Mouse (Mus musculus) myocyte (in vitro differentiated cells): ENCODE data around the gene Fars2. TPM values are rescaled to one million over a fixed set of nuclear protein-coding genes. Genes with fewer than 3 reads are reported as not detected.

Source experiments
- H3K27me3 ChIP-seq: one replicate; pipeline ENCODE4 v1.6.1; 2011; ENCODE audit not compliant: control insufficient read depth, insufficient read depth, insufficient read length
- H3K36me3 ChIP-seq: one replicate; pipeline ENCODE4 v1.6.1; 2011; ENCODE audit not compliant: control insufficient read depth, insufficient read depth
- H3K4me2 ChIP-seq: one replicate; pipeline ENCODE4 v1.6.1; 2011; ENCODE audit warnings: low read depth, control low read depth
- H3K4me3 ChIP-seq: one replicate; pipeline ENCODE4 v1.5.1; 2011; ENCODE audit warnings: mild to moderate bottlenecking, control low read depth, moderate library complexity
- H3K79me2 ChIP-seq: one replicate; pipeline ENCODE4 v1.6.1; 2011; ENCODE audit not compliant: control insufficient read depth, insufficient read depth
- H3ac ChIP-seq: one replicate; pipeline ENCODE4 v1.6.1; 2011; ENCODE audit not compliant: control insufficient read depth, insufficient read length
- CEBPB ChIP-seq: IDR thresholded peaks from 2 replicates; pipeline ENCODE4 v1.6.1; 2011; ENCODE audit warnings: mild to moderate bottlenecking, moderate library complexity; ENCODE audit not compliant: poor library complexity, insufficient read depth, severe bottlenecking
- E2F4 ChIP-seq: IDR thresholded peaks from one replicate; pipeline ENCODE4 v1.6.1; 2011; ENCODE audit warnings: mild to moderate bottlenecking, control low read depth, moderate library complexity; ENCODE audit not compliant: insufficient read depth
- MAX ChIP-seq: IDR thresholded peaks from one replicate; pipeline ENCODE4 v1.6.1; 2011; ENCODE audit warnings: low read depth, mild to moderate bottlenecking, control low read depth
- MYOD1 ChIP-seq, 3 experiments: IDR thresholded peaks; one replicate each; pipeline ENCODE4 v1.6.1; 2011; ENCODE audit warnings: control low read depth in 2 of 3, low read depth in 2 of 3, mild to moderate bottlenecking in 2 of 3, moderate library complexity in 1 of 3; ENCODE audit not compliant: insufficient read length in 2 of 3, control insufficient read depth in 1 of 3
- MYOG ChIP-seq, 3 experiments: IDR thresholded peaks; one replicate each; pipeline ENCODE4 v1.6.1; 2011; ENCODE audit warnings: control low read depth in 2 of 3, low read depth in 2 of 3, mild to moderate bottlenecking in 2 of 3; ENCODE audit not compliant: insufficient read length in 2 of 3, control insufficient read depth in 1 of 3, insufficient read depth in 1 of 3
- POLR2A ChIP-seq: IDR thresholded peaks from one replicate; pipeline ENCODE4 v1.6.1; 2011; ENCODE audit warnings: low read depth, mild to moderate bottlenecking, control low read depth, moderate library complexity; ENCODE audit not compliant: insufficient read length
- POLR2AphosphoS2 ChIP-seq: IDR thresholded peaks from one replicate; pipeline ENCODE4 v1.6.1; 2011; ENCODE audit warnings: low read depth, control low read depth; ENCODE audit not compliant: insufficient read length
- REST ChIP-seq: IDR thresholded peaks from one replicate; pipeline ENCODE4 v1.6.1; 2011; ENCODE audit warnings: mild to moderate bottlenecking, control low read depth, moderate library complexity; ENCODE audit not compliant: insufficient read depth, insufficient read length
- SRF ChIP-seq: IDR thresholded peaks from one replicate; pipeline ENCODE4 v1.6.1; 2011; ENCODE audit warnings: low read depth; ENCODE audit not compliant: control insufficient read depth, insufficient read length
- TCF12 ChIP-seq: IDR thresholded peaks from one replicate; pipeline ENCODE4 v1.6.1; 2011; ENCODE audit warnings: mild to moderate bottlenecking, control low read depth; ENCODE audit not compliant: poor library complexity, insufficient read depth, severe bottlenecking
- TCF3 ChIP-seq: IDR thresholded peaks from one replicate; pipeline ENCODE4 v1.6.1; 2011; ENCODE audit warnings: low read depth, control low read depth; ENCODE audit not compliant: insufficient read length
- USF1 ChIP-seq: IDR thresholded peaks from one replicate; pipeline ENCODE4 v1.6.1; 2011; ENCODE audit warnings: low read depth, mild to moderate bottlenecking, control low read depth, moderate library complexity
- polyA plus RNA-seq: library from polyadenylated mRNA; unstranded; fragments of >200 nt; fragmentation: generic; extraction: Trizol; gene quantifications from one replicate; pipeline ENCODE4 v1.2.1, GENCODE M21; 2012; ENCODE audit warnings: missing spikeins

Gene Fars2
- polyA plus RNA-seq, result 53.6 TPM

DNA sequence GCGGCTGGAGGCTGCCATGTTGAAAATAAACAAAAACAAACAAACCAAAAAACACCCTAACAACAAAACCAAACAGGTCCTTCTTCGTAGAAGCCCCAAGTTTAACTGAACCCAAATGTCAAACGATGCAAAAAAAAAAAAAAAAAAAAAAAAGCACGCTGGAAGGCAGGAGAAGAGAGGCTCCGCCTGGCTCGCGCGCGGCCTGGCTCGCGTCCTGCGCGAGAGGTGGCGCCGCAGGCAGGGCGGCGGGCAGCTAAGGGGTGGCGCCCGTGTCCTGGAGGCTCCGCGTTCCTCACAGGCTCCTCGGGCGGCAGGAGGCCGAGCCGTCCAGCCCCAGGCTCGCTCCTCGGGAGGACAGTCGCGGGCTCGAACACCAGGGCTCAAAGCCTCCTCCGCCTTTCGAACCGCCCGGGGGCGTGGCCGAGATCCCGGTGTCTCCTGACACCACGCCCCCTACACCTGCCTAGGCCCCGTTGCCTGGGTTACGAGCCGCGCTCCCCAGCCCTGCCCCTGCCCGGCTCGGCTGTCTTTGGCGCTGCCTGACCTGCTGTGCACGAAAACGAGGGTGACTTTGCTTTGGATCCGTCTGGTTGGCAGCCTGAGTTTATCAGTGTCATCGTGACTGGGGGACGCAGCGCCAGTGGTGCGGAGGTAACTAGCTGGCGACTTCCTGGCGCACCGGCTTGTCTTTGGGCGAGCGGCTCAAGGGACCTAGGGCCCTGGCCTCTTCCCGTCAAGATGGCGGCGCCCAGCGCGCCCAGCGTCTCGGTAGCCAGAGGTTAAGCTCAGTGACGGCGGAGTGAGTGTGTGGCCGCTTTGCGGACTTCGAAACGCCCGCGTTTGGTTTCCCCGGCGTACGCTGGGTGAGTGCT, at the start of gene Fars2, which contains the start of gene Lyrm4:
Gene Fars2, plus strand, starts transcription at position 270 of the 872 bp plus-strand sequence.
Gene Lyrm4, minus strand, starts transcription at position 384 of the 872 bp plus-strand sequence.
- peak; percentile 98 for TF ChIP-seq MAX
- TF ChIP-seq POLR2AphosphoS2, result peak; percentile 54
- peak; percentile 48 for TF ChIP-seq SRF
- no peak for TF ChIP-seq REST
- no peak for TF ChIP-seq CEBPB
- TF ChIP-seq E2F4, result peak; percentile 17
- TF ChIP-seq TCF3, result no peak
- TF ChIP-seq MYOD1 (IDR thresholded peaks at IDR 0.05; ENCODE audit: control insufficient read depth in 1 of 3, insufficient read length in 2 of 3, low read depth in 2 of 3), result peak in 2 of 3 experiments; percentile 75 to 76
- peak; percentile 73 for TF ChIP-seq POLR2A
- TF ChIP-seq MYOG (IDR thresholded peaks at IDR 0.05; ENCODE audit: control insufficient read depth in 1 of 3, insufficient read depth in 1 of 3, insufficient read length in 2 of 3, low read depth in 2 of 3), result peak; percentile 8 to 77 (median 48)
- no peak for TF ChIP-seq USF1
- no peak for TF ChIP-seq TCF12
- H3K79me2 ChIP-seq, result peaks cover 12% of the 10 kb centered on the region
- no peaks in the 10 kb centered on the region for H3K27me3 ChIP-seq
- peak within 1 kb of the TSS; percentile 56 for H3ac ChIP-seq
- H3K4me3 ChIP-seq, result peak within 1 kb of the TSS; percentile 54
- peak within 1 kb of the TSS; percentile 91 for H3K4me2 ChIP-seq
- H3K36me3 ChIP-seq, result no peaks in the 10 kb centered on the region

DNA sequence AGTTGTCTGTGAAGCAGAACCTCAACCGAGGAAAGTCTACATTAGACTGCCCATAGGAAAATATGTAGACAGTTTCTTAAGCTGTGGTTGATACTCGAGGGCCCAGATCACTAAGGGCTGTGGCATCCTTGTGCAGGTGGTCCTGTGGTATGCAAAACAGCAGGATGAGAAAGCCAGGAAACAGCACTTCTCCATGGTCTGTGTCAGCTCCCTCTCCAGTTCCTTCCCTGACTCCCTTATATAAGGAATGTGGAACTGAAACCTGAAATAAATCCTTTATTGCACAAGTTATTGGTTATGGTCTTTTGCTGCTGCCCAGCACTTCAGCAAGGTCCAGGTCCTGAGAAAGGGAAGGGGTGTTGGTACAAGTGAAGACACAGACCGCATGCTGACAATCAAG, 42.7 kb upstream of the Fars2 start:
- no peak for TF ChIP-seq POLR2A
- TF ChIP-seq MYOG (IDR thresholded peaks at IDR 0.05; ENCODE audit: control insufficient read depth in 1 of 3, insufficient read depth in 1 of 3, insufficient read length in 2 of 3, low read depth in 2 of 3), result no peak
- TF ChIP-seq MAX, result no peak
- no peak for TF ChIP-seq E2F4
- no peak for TF ChIP-seq REST
- TF ChIP-seq SRF, result no peak
- TF ChIP-seq POLR2AphosphoS2, result no peak
- no peak for TF ChIP-seq MYOD1 (IDR thresholded peaks at IDR 0.05; ENCODE audit: control insufficient read depth in 1 of 3, insufficient read length in 2 of 3, low read depth in 2 of 3)
- no peak for TF ChIP-seq CEBPB
- TF ChIP-seq TCF12, result no peak
- Histone ChIP-seq H3K4me3 (no peak overlapping the region), H3K4me2 (no peak overlapping the region), H3ac (no peak overlapping the region), H3K36me3 (no peaks in the 10 kb centered on the region), H3K79me2 (no peaks in the 10 kb centered on the region), H3K27me3 (no peaks in the 10 kb centered on the region)

DNA sequence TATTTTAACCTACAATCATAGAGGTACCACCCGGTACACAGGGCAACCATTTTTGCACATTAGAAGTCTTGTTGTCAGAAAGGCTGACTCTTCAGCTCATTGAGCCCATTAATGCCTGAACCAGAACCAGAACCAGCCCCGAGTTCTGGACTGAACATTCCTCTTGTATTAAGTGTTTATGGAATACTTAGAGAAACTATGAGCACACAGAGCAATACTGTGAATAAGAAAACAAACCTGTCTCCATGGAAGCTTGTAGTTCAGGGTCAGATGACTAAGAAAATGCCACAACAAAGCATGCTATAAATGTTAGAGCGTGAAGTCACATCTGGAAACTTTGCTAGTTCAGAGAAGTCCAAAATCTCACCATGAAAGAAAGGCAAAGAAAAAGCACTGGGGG, 35.6 kb upstream of the Fars2 start:
- H3K4me3 ChIP-seq, result no peak overlapping the region
- no peak overlapping the region for H3K4me2 ChIP-seq
- peaks cover 5% of the 10 kb centered on the region for H3K36me3 ChIP-seq
- H3K27me3 ChIP-seq, result no peaks in the 10 kb centered on the region
- no peaks in the 10 kb centered on the region for H3K79me2 ChIP-seq
- TF ChIP-seq TCF3 (no peak), SRF (no peak), REST (no peak), POLR2A (no peak), POLR2AphosphoS2 (no peak), E2F4 (no peak), MYOG (IDR thresholded peaks at IDR 0.05; ENCODE audit: control insufficient read depth in 1 of 3, insufficient read depth in 1 of 3, insufficient read length in 2 of 3, low read depth in 2 of 3) (no peak), USF1 (no peak), CEBPB (no peak), MYOD1 (IDR thresholded peaks at IDR 0.05; ENCODE audit: control insufficient read depth in 1 of 3, insufficient read length in 2 of 3, low read depth in 2 of 3) (no peak), MAX (no peak), TCF12 (no peak)
- no peak overlapping the region for H3ac ChIP-seq

DNA sequence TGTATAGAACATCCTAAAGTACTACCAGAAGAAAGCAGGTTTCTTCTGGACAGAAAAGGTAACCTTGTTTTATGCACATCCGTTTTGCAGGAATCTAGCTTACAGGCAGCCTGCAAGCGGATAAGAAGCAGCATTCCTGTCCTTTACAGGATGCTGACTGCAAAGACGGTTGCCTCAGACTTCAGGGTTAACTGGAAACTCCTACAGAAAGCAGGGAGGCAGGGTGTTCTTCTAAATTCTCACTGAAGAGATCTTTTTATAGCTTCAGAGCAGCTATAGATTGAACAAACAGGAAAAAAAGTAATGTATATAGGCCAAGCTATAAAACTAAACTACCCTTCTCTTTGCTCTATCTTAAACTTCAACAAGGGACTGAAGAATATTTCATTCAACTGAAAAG, 32.5 kb upstream of the Fars2 start:
- no peaks in the 10 kb centered on the region for H3K79me2 ChIP-seq
- no peak for TF ChIP-seq CEBPB
- TF ChIP-seq POLR2A, result no peak
- no peak for TF ChIP-seq REST
- TF ChIP-seq POLR2AphosphoS2, result no peak
- TF ChIP-seq E2F4, result no peak
- TF ChIP-seq TCF12, result no peak
- TF ChIP-seq SRF, result no peak
- TF ChIP-seq TCF3, result no peak

More for the DNA sequence above, 32.5 kb upstream of the Fars2 start:
- Histone ChIP-seq H3ac (no peak overlapping the region), H3K27me3 (no peaks in the 10 kb centered on the region), H3K36me3 (peaks cover 5% of the 10 kb centered on the region), H3K4me3 (no peak overlapping the region), H3K4me2 (no peak overlapping the region)
